8 mouse cellular contexts compared by ENCODE assay signal in the genomic region with DNA sequence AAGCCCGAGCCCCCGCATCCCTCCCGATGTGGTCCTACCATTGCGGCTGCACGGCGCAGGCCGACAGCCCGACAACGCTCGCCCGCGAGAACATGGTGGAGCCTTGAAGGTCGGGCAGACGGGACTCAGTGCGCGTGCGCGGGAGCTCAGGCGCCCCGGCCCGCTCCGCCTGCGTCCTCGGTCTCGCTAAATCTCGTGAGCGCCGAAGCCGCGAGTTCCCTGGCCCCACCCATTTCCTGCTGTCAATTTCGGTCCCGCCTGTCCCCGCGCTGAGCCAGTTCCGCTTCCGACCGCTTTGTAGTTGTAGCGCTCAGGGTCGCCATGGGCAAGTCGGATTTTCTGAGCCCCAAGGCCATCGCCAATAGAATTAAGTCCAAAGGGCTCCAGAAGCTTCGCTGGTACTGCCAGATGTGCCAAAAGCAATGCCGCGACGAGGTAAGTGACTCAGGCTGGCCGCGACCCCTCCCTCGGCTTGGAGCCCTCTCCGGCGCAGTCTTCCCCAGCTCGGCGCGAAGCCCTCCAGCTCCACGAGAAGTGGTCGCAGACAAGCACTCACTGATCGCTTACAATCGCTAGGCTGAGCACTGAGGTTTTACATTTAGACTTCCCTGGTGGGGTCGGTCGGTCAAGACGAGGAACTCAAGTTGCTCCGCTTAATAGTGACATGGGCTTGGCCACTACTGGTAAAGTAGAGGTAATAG. TPM values are rescaled to one million over a fixed set of nuclear protein-coding genes. Genes with fewer than 3 reads are reported as not detected.
A peak's percentile ranks its signal among the peaks of the same experiment; 100 is the strongest.
DNase-seq lines count a peak whose midpoint lies in the region; ATAC-seq and TF ChIP-seq lines count a peak whose summit lies in the region.

A gene (minus strand): TSS at position 201 of the 701 bp plus-strand sequence.
A gene (plus strand): TSS at position 284 of the 701 bp plus-strand sequence.

- no peaks in the 10 kb centered on the region for H3K27me3 ChIP-seq in E14TG2a.4 (ENCODE audit: insufficient read depth, low read length)
- no peaks in the 10 kb centered on the region for H3K27me3 ChIP-seq in forebrain, embryonic 12.5 days
- H3K27me3 ChIP-seq in liver, postnatal 0 days (ENCODE audit: insufficient read depth, low read length), result no peaks in the 10 kb centered on the region
- H3K27me3 ChIP-seq in neural tube, embryonic 14.5 days (ENCODE audit: control insufficient read depth, insufficient read depth, low read length), result no peaks in the 10 kb centered on the region

- H3K27ac ChIP-seq in forebrain, embryonic 12.5 days, result peak within 1 kb of the TSS; percentile 87
- H3K27ac ChIP-seq in liver, postnatal 0 days (ENCODE audit: low read depth), result peak within 1 kb of the TSS; percentile 98
- peak within 1 kb of the TSS; percentile 92 for H3K27ac ChIP-seq in neural tube, embryonic 14.5 days (ENCODE audit: low read depth, low read length)

- intact Hi-C loops in heart, postnatal 10 days (cut with DNase I), result no loop called here

- no peak for TF ChIP-seq CTCF in E14TG2a.4 (conservative IDR thresholded peaks at IDR 0.05; ENCODE audit: low read length)
- peak; percentile 59 for TF ChIP-seq CTCF in liver, postnatal 0 days (IDR thresholded peaks at IDR 0.05; ENCODE audit: low read depth)

- under 1% methylated on average over 60 of the region's 61 CpGs for WGBS in forebrain, embryonic 12.5 days
- under 1% methylated on average over 61 of the region's 61 CpGs for WGBS in large intestine, adult 2 months
- under 1% methylated on average over 61 of the region's 61 CpGs for WGBS in liver, postnatal 0 days (ENCODE audit: insufficient replicate concordance)
- WGBS in neural tube, embryonic 14.5 days, result under 1% methylated on average over 49 of the region's 61 CpGs

- peaks cover 40% of the 10 kb centered on the region for H3K36me3 ChIP-seq in E14TG2a.4 (ENCODE audit: insufficient read depth, low read length)
- peaks cover 18% of the 10 kb centered on the region for H3K36me3 ChIP-seq in forebrain, embryonic 12.5 days (replicated peaks)
- H3K36me3 ChIP-seq in liver, postnatal 0 days (replicated peaks; ENCODE audit: insufficient read depth, low read length), result peaks cover 7% of the 10 kb centered on the region; the same call in 1 of the 2 replicates
- H3K36me3 ChIP-seq in neural tube, embryonic 14.5 days (ENCODE audit: control insufficient read depth, insufficient read depth, low read length), result 0 out of 2 replicates have a peak, but pooled peaks cover 5% of the 10 kb centered on the region

- peak within 1 kb of the TSS; percentile 90 for H3K9ac ChIP-seq in forebrain, embryonic 12.5 days
- H3K9ac ChIP-seq in liver, postnatal 0 days (replicated peaks), result peak within 1 kb of the TSS; percentile 99
- H3K9ac ChIP-seq in neural tube, embryonic 14.5 days (replicated peaks; ENCODE audit: low read depth, low read length), result peak within 1 kb of the TSS; percentile 99

- no peaks in the 10 kb centered on the region for H3K9me3 ChIP-seq in E14TG2a.4 (ENCODE audit: low read length)
- H3K9me3 ChIP-seq in forebrain, embryonic 12.5 days, result no peaks in the 10 kb centered on the region
- no peaks in the 10 kb centered on the region for H3K9me3 ChIP-seq in liver, postnatal 0 days (ENCODE audit: low read length)
- no peaks in the 10 kb centered on the region for H3K9me3 ChIP-seq in neural tube, embryonic 14.5 days (ENCODE audit: control insufficient read depth, low read length)

- ATAC-seq in forebrain, embryonic 12.5 days (ENCODE audit: low FRiP score), result peak; percentile 98
- ATAC-seq in liver, postnatal 0 days, result peak; percentile 91
- ATAC-seq in neural tube, embryonic 14.5 days (ENCODE audit: low read depth), result peak; percentile 99

- H3K4me1 ChIP-seq in E14TG2a.4 (replicated peaks; ENCODE audit: low read depth, low read length), result peaks cover 73% of the 10 kb centered on the region
- H3K4me1 ChIP-seq in forebrain, embryonic 12.5 days, result peaks cover 27% of the 10 kb centered on the region
- H3K4me1 ChIP-seq in liver, postnatal 0 days (ENCODE audit: insufficient read depth), result peaks cover 24% of the 10 kb centered on the region
- peaks cover 22% of the 10 kb centered on the region for H3K4me1 ChIP-seq in neural tube, embryonic 14.5 days (ENCODE audit: control insufficient read depth, insufficient read depth, low read length)

- peak within 1 kb of the TSS; percentile 75 for H3K4me2 ChIP-seq in forebrain, embryonic 12.5 days
- H3K4me2 ChIP-seq in liver, postnatal 0 days (ENCODE audit: low read depth, low read length), result peak within 1 kb of the TSS; percentile 83
- peak within 1 kb of the TSS; percentile 68 for H3K4me2 ChIP-seq in neural tube, embryonic 14.5 days (ENCODE audit: low read depth, low read length)

- peak; percentile 37; the same call in 1 of the 2 replicates for TF ChIP-seq EP300 in liver, postnatal 0 days (IDR thresholded peaks at IDR 0.05; ENCODE audit: low read depth)

- DNase-seq in c-Kit-positive CD71-positive TER-119-positive erythroid progenitor cells, embryonic 14.5 days (ENCODE audit: low spot score), result peak; percentile 95
- DNase-seq in heart, postnatal 10 days, result peak; percentile 98
- DNase-seq in large intestine, adult 2 months (ENCODE audit: low read depth, low spot score), result peak; percentile 84
- peak; percentile 97 for DNase-seq in liver, postnatal 0 days
- DNase-seq in testis, postnatal 10 days (ENCODE audit: low spot score), result peak; percentile 97

- H3K4me3 ChIP-seq in E14TG2a.4 (replicated peaks; ENCODE audit: low read length), result peak within 1 kb of the TSS; percentile 96
- peak within 1 kb of the TSS; percentile 89 for H3K4me3 ChIP-seq in forebrain, embryonic 12.5 days (replicated peaks)
- H3K4me3 ChIP-seq in liver, postnatal 0 days (ENCODE audit: low read depth, low read length), result peak within 1 kb of the TSS; percentile 98
- peak within 1 kb of the TSS; percentile 99 for H3K4me3 ChIP-seq in neural tube, embryonic 14.5 days (ENCODE audit: low read depth, low read length)

RNA-seq across cellular contexts. Expression of the first gene that starts in this region (rescaled TPM):
- polyA plus RNA-seq in forebrain, embryonic 12.5 days (2016; fragmentation: Nextera tagmentation; extraction: Ambion mirVana), result 465 and 477 TPM in 2 replicates
- total RNA-seq in heart, postnatal 10 days (2021), result 1,000 to 10,000 TPM; 1,250 to 1,330 TPM
- polyA plus RNA-seq in large intestine, adult 2 months (2012; rRNA removed), result 469 and 586 TPM in 2 replicates
- 439 and 445 TPM in 2 replicates for polyA plus RNA-seq in liver, postnatal 0 days (2015; fragmentation: Nextera tagmentation; extraction: Ambion mirVana)
- 612 and 652 TPM in 2 replicates for polyA plus RNA-seq in neural tube, embryonic 14.5 days (2014; fragmentation: Nextera tagmentation; extraction: Ambion mirVana)

RNA-seq across cellular contexts. Expression of the second gene that starts in this region (rescaled TPM):
- polyA plus RNA-seq in forebrain, embryonic 12.5 days (2016; fragmentation: Nextera tagmentation; extraction: Ambion mirVana), result 44.2 and 44.9 TPM in 2 replicates
- 10 to 100 TPM; 10.3 to 11.3 TPM for total RNA-seq in heart, postnatal 10 days (2021)
- polyA plus RNA-seq in large intestine, adult 2 months (2012; rRNA removed), result 4.6 and 5.1 TPM in 2 replicates
- polyA plus RNA-seq in liver, postnatal 0 days (2015; fragmentation: Nextera tagmentation; extraction: Ambion mirVana), result 16.1 and 16.2 TPM in 2 replicates
- polyA plus RNA-seq in neural tube, embryonic 14.5 days (2014; fragmentation: Nextera tagmentation; extraction: Ambion mirVana), result 26.8 and 29.5 TPM in 2 replicates

Comparison
In these comparisons a context has a peak if more than half of its experiments do, and no peak if none do; other contexts are left out.
1. Peak in every context shown above with its lines: DNase-seq, ATAC-seq, H3K4me3 ChIP-seq and H3K27ac ChIP-seq.